Mouse (Mus musculus): ENCODE data around the gene Bola2. TPM values are rescaled to one million over a fixed set of nuclear protein-coding genes. Genes with fewer than 3 reads are reported as not detected.
"Not testable (repeated sequence)": the region's sequence is repeated elsewhere in the genome, so short reads cannot be mapped to it uniquely, and the experiment has no call there.

Gene Bola2
- polyA plus RNA-seq, 1 experiment from 2014 or later = 130 TPM

DNA sequence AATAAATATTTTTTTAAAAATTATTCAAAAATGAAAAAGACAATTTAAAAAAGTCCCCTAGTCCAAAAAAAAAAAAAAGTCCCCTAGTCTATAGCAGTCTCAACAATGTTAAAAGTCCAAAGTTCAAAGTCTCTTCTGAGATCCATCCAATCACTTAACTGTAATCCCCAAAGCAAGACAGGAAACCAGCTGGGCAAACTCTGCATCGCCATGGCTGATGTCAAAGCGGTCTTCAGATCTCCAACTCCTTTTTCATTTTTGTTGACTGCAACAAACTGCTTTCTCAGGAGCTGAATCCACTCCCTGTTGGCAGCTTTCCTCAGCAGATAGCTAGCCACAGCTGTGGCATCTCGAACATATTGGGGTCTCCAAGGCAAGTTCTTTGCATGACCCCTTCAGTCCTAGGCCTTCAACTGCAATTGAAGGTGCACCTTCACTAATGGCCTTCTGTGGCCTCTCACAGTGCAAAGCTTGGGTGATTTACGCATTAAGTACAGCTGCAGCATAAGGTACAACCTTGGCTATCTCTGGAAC lies 35.1 kb downstream of the Bola2 start:
- WGBS = 75% methylated on average over 4 of the region's 4 CpGs

DNA sequence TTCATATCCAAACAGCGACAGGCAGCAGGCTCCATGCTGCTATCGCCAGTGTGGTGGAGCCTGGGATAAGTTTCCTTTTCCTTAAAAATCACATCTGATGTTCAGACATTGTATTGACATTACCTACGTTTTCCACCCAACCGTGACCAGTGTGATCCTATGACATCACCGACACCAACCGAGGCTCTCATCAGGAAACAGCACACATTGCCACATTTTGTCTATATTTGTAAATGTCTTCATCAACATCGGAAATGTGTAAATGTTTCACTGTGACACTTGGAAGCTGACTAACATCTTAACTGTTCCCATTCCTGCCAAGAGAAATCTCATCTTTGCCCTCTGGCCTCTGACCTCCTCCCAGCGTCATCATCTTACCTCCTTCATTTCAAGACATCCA lies 40.9 kb downstream of the Bola2 start:
- H3K9me3 ChIP-seq (ENCODE audit: control insufficient read depth, low read length) = no peaks in the 10 kb centered on the region
- WGBS = 68% methylated on average over 8 of the region's 8 CpGs
- no peaks in the 10 kb centered on the region for H3K4me1 ChIP-seq (ENCODE audit: control insufficient read depth, insufficient read depth, low read length)
- H3K27me3 ChIP-seq (replicated peaks; ENCODE audit: control insufficient read depth, insufficient read depth, low read length) = no peaks in the 10 kb centered on the region
- no peak overlapping the region for H3K4me3 ChIP-seq (ENCODE audit: low read depth, low read length)
- ATAC-seq (ENCODE audit: low read depth) (no peak), DNase-seq (ENCODE audit: low spot score) (no peak)
- no peaks in the 10 kb centered on the region for H3K36me3 ChIP-seq (ENCODE audit: control insufficient read depth, insufficient read depth, low read length)
- no peak overlapping the region for H3K9ac ChIP-seq (ENCODE audit: low read depth, low read length)
- no peak overlapping the region for H3K4me2 ChIP-seq (ENCODE audit: low read depth, low read length)
- no peak overlapping the region for H3K27ac ChIP-seq (replicated peaks; ENCODE audit: low read depth, low read length)

More for the DNA sequence above, 35.1 kb downstream of the Bola2 start:
- H3K9ac ChIP-seq (ENCODE audit: low read depth, low read length); H3K36me3 ChIP-seq (ENCODE audit: control insufficient read depth, insufficient read depth, low read length); DNase-seq (ENCODE audit: low spot score); H3K4me3 ChIP-seq (ENCODE audit: low read depth, low read length); H3K4me2 ChIP-seq (ENCODE audit: low read depth, low read length); H3K27ac ChIP-seq (replicated peaks; ENCODE audit: low read depth, low read length); ATAC-seq (ENCODE audit: low read depth); H3K27me3 ChIP-seq (replicated peaks; ENCODE audit: control insufficient read depth, insufficient read depth, low read length); H3K4me1 ChIP-seq (ENCODE audit: control insufficient read depth, insufficient read depth, low read length); H3K9me3 ChIP-seq (ENCODE audit: control insufficient read depth, low read length): not testable (repeated sequence)

DNA sequence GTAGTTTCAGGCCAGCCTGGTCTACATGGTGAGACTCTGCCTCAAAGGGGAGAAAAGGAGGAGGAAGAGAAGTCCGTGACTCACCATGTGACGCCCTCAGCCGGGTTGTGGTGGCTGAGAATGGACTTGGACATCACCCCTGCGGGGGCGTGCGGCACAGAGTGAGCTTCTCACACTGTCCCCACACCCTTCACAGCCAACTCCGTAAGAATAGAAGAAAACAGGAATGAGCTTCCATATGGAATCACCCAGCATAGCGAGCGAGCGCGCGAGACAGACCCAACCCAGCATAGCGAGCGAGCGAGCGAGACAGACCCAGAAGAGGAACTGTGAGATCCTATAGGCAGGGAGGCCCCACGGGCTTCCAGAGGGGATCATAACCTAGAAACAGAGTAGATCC lies 44.4 kb downstream of the Bola2 start:
- H3K4me3 ChIP-seq (ENCODE audit: low read depth, low read length) = no peak overlapping the region
- H3K9ac ChIP-seq (ENCODE audit: low read depth, low read length) = no peak overlapping the region
- WGBS = 85% methylated on average over 17 of the region's 17 CpGs
- ATAC-seq (ENCODE audit: low read depth) (no peak), DNase-seq (ENCODE audit: low spot score) (no peak)
- no peak overlapping the region for H3K4me2 ChIP-seq (ENCODE audit: low read depth, low read length)
- no peaks in the 10 kb centered on the region for H3K27me3 ChIP-seq (replicated peaks; ENCODE audit: control insufficient read depth, insufficient read depth, low read length)
- no peak overlapping the region for H3K27ac ChIP-seq (replicated peaks; ENCODE audit: low read depth, low read length)
- no peaks in the 10 kb centered on the region for H3K9me3 ChIP-seq (ENCODE audit: control insufficient read depth, low read length)
- H3K4me1 ChIP-seq (ENCODE audit: control insufficient read depth, insufficient read depth, low read length) = no peaks in the 10 kb centered on the region
- no peaks in the 10 kb centered on the region for H3K36me3 ChIP-seq (ENCODE audit: control insufficient read depth, insufficient read depth, low read length)

- WGBS = 76% methylated on average over 13 of the region's 13 CpGs
Observed at GRCm38 (mm10) chr7:126740132-126740735, 45.0 kb downstream of the Bola2 start.

GRCm38 (mm10) chr7:126740977-126741376 lies 45.8 kb downstream of the Bola2 start:
- no peaks in the 10 kb centered on the region for H3K4me1 ChIP-seq (ENCODE audit: control insufficient read depth, insufficient read depth, low read length)
- no peak for ATAC-seq (ENCODE audit: low read depth)
- no peak for DNase-seq (ENCODE audit: low spot score)
- H3K4me3 ChIP-seq (ENCODE audit: low read depth, low read length) = no peak overlapping the region
- H3K9me3 ChIP-seq (ENCODE audit: control insufficient read depth, low read length) = no peaks in the 10 kb centered on the region
- H3K9ac ChIP-seq (ENCODE audit: low read depth, low read length) = no peak overlapping the region
- no peaks in the 10 kb centered on the region for H3K36me3 ChIP-seq (ENCODE audit: control insufficient read depth, insufficient read depth, low read length)
- H3K27me3 ChIP-seq (replicated peaks; ENCODE audit: control insufficient read depth, insufficient read depth, low read length) = no peaks in the 10 kb centered on the region
- no peak overlapping the region for H3K27ac ChIP-seq (replicated peaks; ENCODE audit: low read depth, low read length)
- no peak overlapping the region for H3K4me2 ChIP-seq (ENCODE audit: low read depth, low read length)
- WGBS = 73% methylated on average over 5 of the region's 5 CpGs

More at GRCm38 (mm10) chr7:126740132-126740735, 45.0 kb downstream of the Bola2 start:
- no peak overlapping the region for H3K4me3 ChIP-seq (ENCODE audit: low read depth, low read length)
- H3K36me3 ChIP-seq (ENCODE audit: control insufficient read depth, insufficient read depth, low read length) = no peaks in the 10 kb centered on the region
- DNase-seq (ENCODE audit: low spot score) = no peak
- H3K27ac ChIP-seq (replicated peaks; ENCODE audit: low read depth, low read length) = no peak overlapping the region
- H3K9ac ChIP-seq (ENCODE audit: low read depth, low read length) = no peak overlapping the region
- H3K4me1 ChIP-seq (ENCODE audit: control insufficient read depth, insufficient read depth, low read length) = no peaks in the 10 kb centered on the region
- H3K4me2 ChIP-seq (ENCODE audit: low read depth, low read length) = no peak overlapping the region
- no peak for ATAC-seq (ENCODE audit: low read depth)
- H3K9me3 ChIP-seq (ENCODE audit: control insufficient read depth, low read length) = no peaks in the 10 kb centered on the region
- H3K27me3 ChIP-seq (replicated peaks; ENCODE audit: control insufficient read depth, insufficient read depth, low read length) = no peaks in the 10 kb centered on the region

GRCm38 (mm10) chr7:126741452-126741851 lies 46.3 kb downstream of the Bola2 start:
- no peaks in the 10 kb centered on the region for H3K4me1 ChIP-seq (ENCODE audit: control insufficient read depth, insufficient read depth, low read length)
- H3K27ac ChIP-seq (replicated peaks; ENCODE audit: low read depth, low read length) = no peak overlapping the region
- H3K9ac ChIP-seq (ENCODE audit: low read depth, low read length) = no peak overlapping the region
- DNase-seq (ENCODE audit: low spot score) (no peak), ATAC-seq (ENCODE audit: low read depth) (0 out of 2 replicates have a peak, but pooled peaks have one; percentile 33)
- H3K27me3 ChIP-seq (replicated peaks; ENCODE audit: control insufficient read depth, insufficient read depth, low read length) = no peaks in the 10 kb centered on the region
- no peak overlapping the region for H3K4me3 ChIP-seq (ENCODE audit: low read depth, low read length)
- H3K4me2 ChIP-seq (ENCODE audit: low read depth, low read length) = no peak overlapping the region
- 85% methylated on average over 5 of the region's 5 CpGs for WGBS
- H3K36me3 ChIP-seq (ENCODE audit: control insufficient read depth, insufficient read depth, low read length) = no peaks in the 10 kb centered on the region
- H3K9me3 ChIP-seq (ENCODE audit: control insufficient read depth, low read length) = no peaks in the 10 kb centered on the region

- Histone ChIP-seq H3K4me1 (ENCODE audit: control insufficient read depth, insufficient read depth, low read length) (no peaks in the 10 kb centered on the region), H3K27ac (replicated peaks; ENCODE audit: low read depth, low read length) (no peak overlapping the region), H3K27me3 (replicated peaks; ENCODE audit: control insufficient read depth, insufficient read depth, low read length) (no peaks in the 10 kb centered on the region), H3K4me3 (ENCODE audit: low read depth, low read length) (no peak overlapping the region), H3K4me2 (ENCODE audit: low read depth, low read length) (no peak overlapping the region), H3K9me3 (ENCODE audit: control insufficient read depth, low read length) (no peaks in the 10 kb centered on the region), H3K36me3 (ENCODE audit: control insufficient read depth, insufficient read depth, low read length) (no peaks in the 10 kb centered on the region), H3K9ac (ENCODE audit: low read depth, low read length) (no peak overlapping the region)
- DNase-seq (ENCODE audit: low spot score) = no peak
- 89% methylated on average over 13 of the region's 13 CpGs for WGBS
- no peak for ATAC-seq (ENCODE audit: low read depth)
Observed at GRCm38 (mm10) chr7:126741964-126742482, 46.8 kb downstream of the Bola2 start.

- Histone ChIP-seq H3K9ac (ENCODE audit: low read depth, low read length) (no peak overlapping the region), H3K27ac (replicated peaks; ENCODE audit: low read depth, low read length) (no peak overlapping the region), H3K4me3 (ENCODE audit: low read depth, low read length) (no peak overlapping the region), H3K27me3 (replicated peaks; ENCODE audit: control insufficient read depth, insufficient read depth, low read length) (no peaks in the 10 kb centered on the region), H3K36me3 (ENCODE audit: control insufficient read depth, insufficient read depth, low read length) (no peaks in the 10 kb centered on the region), H3K9me3 (ENCODE audit: control insufficient read depth, low read length) (no peaks in the 10 kb centered on the region), H3K4me2 (ENCODE audit: low read depth, low read length) (no peak overlapping the region), H3K4me1 (ENCODE audit: control insufficient read depth, insufficient read depth, low read length) (no peaks in the 10 kb centered on the region)
- ATAC-seq (ENCODE audit: low read depth) = no peak
- WGBS = 89% methylated on average over 12 of the region's 12 CpGs
- DNase-seq (ENCODE audit: low spot score) = no peak
Observed at GRCm38 (mm10) chr7:126746066-126746465, 50.9 kb downstream of the Bola2 start.

GRCm38 (mm10) chr7:126746798-126747197 lies 51.6 kb downstream of the Bola2 start:
- H3K27ac ChIP-seq (replicated peaks; ENCODE audit: low read depth, low read length) = no peak overlapping the region
- no peak overlapping the region for H3K9ac ChIP-seq (ENCODE audit: low read depth, low read length)
- DNase-seq (ENCODE audit: low spot score) (no peak), ATAC-seq (ENCODE audit: low read depth) (no peak)
- H3K36me3 ChIP-seq (ENCODE audit: control insufficient read depth, insufficient read depth, low read length) = no peaks in the 10 kb centered on the region
- H3K9me3 ChIP-seq (ENCODE audit: control insufficient read depth, low read length) = no peaks in the 10 kb centered on the region
- WGBS = 21% methylated on average over 6 of the region's 6 CpGs
- no peak overlapping the region for H3K4me2 ChIP-seq (ENCODE audit: low read depth, low read length)
- H3K27me3 ChIP-seq (replicated peaks; ENCODE audit: control insufficient read depth, insufficient read depth, low read length) = no peaks in the 10 kb centered on the region
- no peak overlapping the region for H3K4me3 ChIP-seq (ENCODE audit: low read depth, low read length)
- H3K4me1 ChIP-seq (ENCODE audit: control insufficient read depth, insufficient read depth, low read length) = no peaks in the 10 kb centered on the region
